Mouse (Mus musculus): ENCODE data around the gene Junb. TPM values are rescaled to one million over a fixed set of nuclear protein-coding genes. Genes with fewer than 3 reads are reported as not detected.

Gene Junb
- polyA plus RNA-seq (2015; fragmentation: Nextera tagmentation; extraction: Ambion mirVana) = 21.6 and 25.8 TPM in 2 replicates

- Histone ChIP-seq H3K9me3 (replicated peaks; ENCODE audit: control insufficient read depth, low read length) (no peaks in the 10 kb centered on the region), H3K9ac (ENCODE audit: low read length) (peak within 1 kb of the TSS; percentile 87), H3K4me1 (ENCODE audit: control insufficient read depth, insufficient read depth, low read length) (peaks cover 53% of the 10 kb centered on the region), H3K36me3 (ENCODE audit: control insufficient read depth, insufficient read depth, low read length) (no peaks in the 10 kb centered on the region), H3K4me3 (replicated peaks; ENCODE audit: low read length) (peak within 1 kb of the TSS; percentile 72), H3K27ac (ENCODE audit: low read length) (peak within 1 kb of the TSS; percentile 94), H3K27me3 (ENCODE audit: control insufficient read depth, insufficient read depth, low read length) (no peaks in the 10 kb centered on the region), H3K4me2 (ENCODE audit: low read depth, low read length) (peak within 1 kb of the TSS; percentile 90)
- WGBS = under 1% methylated on average over 60 of the region's 63 CpGs
- ATAC-seq (ENCODE audit: insufficient read depth, low FRiP score) = peak; percentile 59
Observed at GRCm38 (mm10) chr8:84978248-84978940, at the start of gene Junb. Gene Junb, minus strand, starts transcription at chr8:84978718.

- Histone ChIP-seq H3K4me1 (ENCODE audit: control insufficient read depth, insufficient read depth, low read length) (peaks cover 34% of the 10 kb centered on the region), H3K27ac (ENCODE audit: low read length) (no peak overlapping the region), H3K4me2 (ENCODE audit: low read depth, low read length) (peak overlapping the region; percentile 99), H3K27me3 (ENCODE audit: control insufficient read depth, insufficient read depth, low read length) (no peaks in the 10 kb centered on the region), H3K36me3 (ENCODE audit: control insufficient read depth, insufficient read depth, low read length) (peaks cover 11% of the 10 kb centered on the region; the same call in 1 of the 2 replicates), H3K9me3 (replicated peaks; ENCODE audit: control insufficient read depth, low read length) (no peaks in the 10 kb centered on the region), H3K4me3 (replicated peaks; ENCODE audit: low read length) (peak overlapping the region; percentile 100), H3K9ac (ENCODE audit: low read length) (peak overlapping the region; percentile 100)
- no peak for ATAC-seq (ENCODE audit: insufficient read depth, low FRiP score)
- 7% methylated on average over 2 of the region's 2 CpGs for WGBS
Observed at GRCm38 (mm10) chr8:85027922-85028321, 49.4 kb upstream of the Junb start.

DNA sequence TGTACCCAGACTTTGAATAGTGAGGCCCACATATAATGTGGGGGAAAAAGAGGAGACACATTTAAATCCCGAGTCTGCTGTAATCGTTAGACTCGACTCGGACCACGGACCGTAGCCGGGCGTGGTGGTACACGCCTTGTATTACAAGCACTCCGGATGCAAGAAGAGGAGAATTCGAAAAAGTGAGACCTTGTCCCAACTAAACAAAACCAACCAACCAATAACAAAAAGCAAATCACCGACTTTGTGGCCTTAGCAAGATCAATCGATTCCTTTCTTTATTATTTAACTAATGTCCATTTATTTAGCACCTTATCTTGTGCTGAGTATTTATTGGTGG lies 49.0 kb upstream of the Junb start:
- Histone ChIP-seq H3K36me3 (ENCODE audit: control insufficient read depth, insufficient read depth, low read length) (peaks cover 11% of the 10 kb centered on the region; the same call in 1 of the 2 replicates), H3K27ac (ENCODE audit: low read length) (peak overlapping the region; percentile 93), H3K4me2 (ENCODE audit: low read depth, low read length) (peak overlapping the region; percentile 99), H3K27me3 (ENCODE audit: control insufficient read depth, insufficient read depth, low read length) (no peaks in the 10 kb centered on the region), H3K4me3 (replicated peaks; ENCODE audit: low read length) (peak overlapping the region; percentile 100), H3K4me1 (ENCODE audit: control insufficient read depth, insufficient read depth, low read length) (peaks cover 34% of the 10 kb centered on the region), H3K9me3 (replicated peaks; ENCODE audit: control insufficient read depth, low read length) (no peaks in the 10 kb centered on the region), H3K9ac (ENCODE audit: low read length) (peak overlapping the region; percentile 100)
- ATAC-seq (ENCODE audit: insufficient read depth, low FRiP score) = no peak
- 1% methylated on average over 13 of the region's 13 CpGs for WGBS

DNA sequence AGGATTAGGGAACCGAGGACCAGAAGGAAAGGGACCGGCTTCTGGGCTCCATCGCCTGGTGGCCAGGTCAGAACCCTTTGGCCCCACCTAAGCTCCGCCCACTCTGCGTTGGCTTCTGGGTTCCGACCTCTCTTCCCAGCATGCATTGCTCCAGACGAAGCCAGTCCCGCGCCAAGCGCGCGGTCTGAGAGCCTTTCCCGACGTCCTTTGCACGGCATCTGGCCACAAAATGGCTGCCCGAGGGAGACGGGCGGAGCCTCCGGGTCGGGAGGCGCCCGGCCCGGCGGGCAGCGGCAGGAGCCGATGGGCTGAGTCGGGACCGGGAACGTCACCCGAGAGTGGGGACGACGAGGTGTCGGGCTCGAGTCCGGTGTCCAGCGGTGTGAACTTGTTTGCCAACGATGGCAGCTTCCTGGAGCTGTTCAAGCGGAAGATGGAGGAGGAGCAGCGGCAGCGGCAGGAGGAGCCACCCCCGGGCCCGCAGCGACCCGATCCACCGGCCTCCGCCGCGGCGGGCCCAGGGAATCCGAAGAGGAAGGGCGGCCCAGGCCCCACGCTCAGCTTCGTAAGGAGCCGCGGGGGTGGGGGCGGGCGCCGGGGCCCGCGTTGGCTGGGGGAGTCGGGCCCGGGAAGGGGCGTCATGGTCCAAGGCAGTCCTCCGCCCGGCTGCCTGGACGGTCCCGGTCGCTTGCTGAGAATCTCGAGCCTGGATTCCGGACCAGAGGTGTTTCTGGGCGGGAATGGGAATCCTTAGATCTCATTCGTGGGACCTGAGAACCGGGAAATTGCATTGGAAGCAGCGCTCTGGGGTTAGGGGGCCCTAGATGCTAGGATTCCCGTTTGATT lies 48.4 kb upstream of the Junb start, which contains the start of gene Trir:
Trir (plus strand) TSS at position 154 of the 846 bp plus-strand sequence.
- peaks cover 11% of the 10 kb centered on the region for H3K36me3 ChIP-seq (ENCODE audit: control insufficient read depth, insufficient read depth, low read length)
- H3K4me3 ChIP-seq (replicated peaks; ENCODE audit: low read length) = peak within 1 kb of the TSS; percentile 100
- H3K27me3 ChIP-seq (ENCODE audit: control insufficient read depth, insufficient read depth, low read length) = no peaks in the 10 kb centered on the region
- no peaks in the 10 kb centered on the region for H3K9me3 ChIP-seq (replicated peaks; ENCODE audit: control insufficient read depth, low read length)
- peaks cover 34% of the 10 kb centered on the region for H3K4me1 ChIP-seq (ENCODE audit: control insufficient read depth, insufficient read depth, low read length)
- H3K4me2 ChIP-seq (ENCODE audit: low read depth, low read length) = peak within 1 kb of the TSS; percentile 99
- H3K27ac ChIP-seq (ENCODE audit: low read length) = peak within 1 kb of the TSS; percentile 93
- ATAC-seq (ENCODE audit: insufficient read depth, low FRiP score) = peak; percentile 88
- peak within 1 kb of the TSS; percentile 100 for H3K9ac ChIP-seq (ENCODE audit: low read length)
- under 1% methylated on average over 73 of the region's 75 CpGs for WGBS

DNA sequence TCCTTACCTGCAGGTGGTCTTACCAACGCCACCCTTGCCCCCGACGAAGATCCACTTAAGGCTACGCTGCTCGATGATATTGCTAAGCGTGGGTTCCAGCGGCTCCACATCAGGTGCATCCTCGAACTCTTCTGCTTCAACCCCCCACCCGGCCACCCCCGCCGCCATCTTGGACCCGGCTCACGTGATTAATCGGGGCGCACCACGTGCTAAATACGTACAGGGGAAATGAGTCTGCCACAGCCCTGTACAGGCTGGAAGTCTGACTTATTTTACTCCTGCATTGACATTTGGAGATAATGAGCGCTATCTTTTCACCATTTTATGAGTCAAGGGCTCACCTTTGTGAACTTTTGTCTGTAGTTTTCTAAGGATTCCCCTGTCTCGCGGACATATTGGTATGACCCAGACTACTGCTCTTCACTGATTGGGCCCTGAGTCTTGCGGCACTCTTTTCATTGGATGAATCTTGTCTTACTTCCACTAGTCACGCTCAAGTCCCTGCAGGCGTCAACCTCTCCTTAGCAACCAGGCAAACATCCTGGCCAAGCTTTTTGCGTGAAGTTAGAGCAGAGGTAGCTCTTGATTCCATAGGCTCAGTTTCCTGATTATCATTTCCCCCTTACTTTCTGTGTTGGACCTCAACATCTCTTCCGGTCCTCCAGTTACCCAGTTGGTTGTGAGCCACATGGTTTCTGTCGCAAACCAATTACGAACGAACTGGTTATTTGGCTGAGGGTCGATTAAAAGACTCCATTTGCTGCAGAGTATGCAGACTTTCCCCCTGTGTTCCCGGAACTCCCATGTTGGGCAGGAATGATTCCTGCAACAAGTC lies 46.8 kb upstream of the Junb start, which contains the start of gene Asna1:
Asna1 (minus strand) TSS at position 184 of the 835 bp plus-strand sequence.
- H3K4me2 ChIP-seq (ENCODE audit: low read depth, low read length) = peak within 1 kb of the TSS; percentile 99
- H3K27ac ChIP-seq (ENCODE audit: low read length) = peak within 1 kb of the TSS; percentile 93
- peak; percentile 91 for ATAC-seq (ENCODE audit: insufficient read depth, low FRiP score)
- peaks cover 34% of the 10 kb centered on the region for H3K4me1 ChIP-seq (ENCODE audit: control insufficient read depth, insufficient read depth, low read length)
- peak within 1 kb of the TSS; percentile 86 for H3K9ac ChIP-seq (ENCODE audit: low read length)
- no peaks in the 10 kb centered on the region for H3K9me3 ChIP-seq (replicated peaks; ENCODE audit: control insufficient read depth, low read length)
- 4% methylated on average over 30 of the region's 30 CpGs for WGBS
- peak within 1 kb of the TSS; percentile 95 for H3K4me3 ChIP-seq (replicated peaks; ENCODE audit: low read length)
- H3K27me3 ChIP-seq (ENCODE audit: control insufficient read depth, insufficient read depth, low read length) = no peaks in the 10 kb centered on the region
- peaks cover 18% of the 10 kb centered on the region for H3K36me3 ChIP-seq (ENCODE audit: control insufficient read depth, insufficient read depth, low read length)

- WGBS = 90% methylated on average over 3 of the region's 3 CpGs
- Histone ChIP-seq H3K27ac (ENCODE audit: low read length) (no peak overlapping the region), H3K27me3 (ENCODE audit: control insufficient read depth, insufficient read depth, low read length) (no peaks in the 10 kb centered on the region), H3K9me3 (replicated peaks; ENCODE audit: control insufficient read depth, low read length) (no peaks in the 10 kb centered on the region), H3K9ac (ENCODE audit: low read length) (no peak overlapping the region), H3K4me2 (ENCODE audit: low read depth, low read length) (peak overlapping the region; percentile 99; the same call in 1 of the 2 replicates), H3K36me3 (ENCODE audit: control insufficient read depth, insufficient read depth, low read length) (peaks cover 21% of the 10 kb centered on the region), H3K4me3 (replicated peaks; ENCODE audit: low read length) (peak overlapping the region; percentile 95), H3K4me1 (ENCODE audit: control insufficient read depth, insufficient read depth, low read length) (peaks cover 29% of the 10 kb centered on the region)
- ATAC-seq (ENCODE audit: insufficient read depth, low FRiP score) = no peak
Observed at GRCm38 (mm10) chr8:85023846-85024245, 45.3 kb upstream of the Junb start.

GRCm38 (mm10) chr8:85021514-85022055 lies 43.1 kb upstream of the Junb start:
- no peak for ATAC-seq (ENCODE audit: insufficient read depth, low FRiP score)
- Histone ChIP-seq H3K27me3 (ENCODE audit: control insufficient read depth, insufficient read depth, low read length) (no peaks in the 10 kb centered on the region), H3K36me3 (ENCODE audit: control insufficient read depth, insufficient read depth, low read length) (peaks cover 21% of the 10 kb centered on the region), H3K9ac (ENCODE audit: low read length) (no peak overlapping the region), H3K27ac (ENCODE audit: low read length) (no peak overlapping the region), H3K9me3 (replicated peaks; ENCODE audit: control insufficient read depth, low read length) (no peaks in the 10 kb centered on the region), H3K4me1 (ENCODE audit: control insufficient read depth, insufficient read depth, low read length) (peaks cover 26% of the 10 kb centered on the region), H3K4me3 (replicated peaks; ENCODE audit: low read length) (no peak overlapping the region), H3K4me2 (ENCODE audit: low read depth, low read length) (no peak overlapping the region)
- WGBS = 95% methylated on average over 3 of the region's 3 CpGs

DNA sequence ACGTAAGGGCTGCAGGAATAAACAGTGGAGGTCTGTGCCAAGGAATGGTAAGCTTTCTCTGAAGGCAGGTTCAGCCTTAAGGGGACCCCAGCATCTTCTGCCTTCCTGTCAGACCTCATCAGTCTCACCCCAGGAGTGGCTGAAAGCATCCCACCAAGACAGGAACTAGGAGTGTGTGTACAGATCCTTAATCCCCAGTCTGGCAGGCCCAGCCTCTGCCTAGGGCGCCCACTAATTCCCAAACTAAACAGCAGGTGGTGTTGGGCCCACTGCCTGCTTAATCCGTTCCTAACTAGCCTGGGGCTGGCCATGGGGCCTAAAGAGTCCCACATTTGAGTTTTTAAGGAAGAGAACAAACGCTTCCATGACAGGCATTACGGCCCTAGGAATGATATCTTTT lies 38.7 kb upstream of the Junb start:
- ATAC-seq (ENCODE audit: insufficient read depth, low FRiP score) = no peak
- 43% methylated on average over 5 of the region's 5 CpGs for WGBS
- Histone ChIP-seq H3K9me3 (replicated peaks; ENCODE audit: control insufficient read depth, low read length) (no peaks in the 10 kb centered on the region), H3K36me3 (ENCODE audit: control insufficient read depth, insufficient read depth, low read length) (peaks cover 10% of the 10 kb centered on the region; the same call in 1 of the 2 replicates), H3K9ac (ENCODE audit: low read length) (no peak overlapping the region), H3K4me1 (ENCODE audit: control insufficient read depth, insufficient read depth, low read length) (peaks cover 7% of the 10 kb centered on the region), H3K27me3 (ENCODE audit: control insufficient read depth, insufficient read depth, low read length) (0 out of 2 replicates have a peak, but pooled peaks cover 7% of the 10 kb centered on the region), H3K4me2 (ENCODE audit: low read depth, low read length) (no peak overlapping the region), H3K4me3 (replicated peaks; ENCODE audit: low read length) (no peak overlapping the region), H3K27ac (ENCODE audit: low read length) (peak overlapping the region; percentile 67)
